Mouse (Mus musculus): ENCODE data around the gene Clmn.
A peak's percentile ranks its signal among the peaks of the same experiment; 100 is the strongest.

Gene Clmn

GRCm38 (mm10) chr12:104814291-104814690 is 50.6 kb downstream of the Clmn start:
- DNase-seq (ENCODE audit: low spot score) = no peak

- DNase-seq (ENCODE audit: low spot score) = no peak
Observed at GRCm38 (mm10) chr12:104813762-104814161, 51.1 kb downstream of the Clmn start.

- peak; percentile 74 for DNase-seq (ENCODE audit: low spot score)
Observed at GRCm38 (mm10) chr12:104812711-104813110, 52.2 kb downstream of the Clmn start.

GRCm38 (mm10) chr12:104810923-104811443 is 53.9 kb downstream of the Clmn start:
- DNase-seq (ENCODE audit: low spot score) = no peak

- DNase-seq (ENCODE audit: low spot score) = no peak
Observed at GRCm38 (mm10) chr12:104808421-104809067, 56.3 kb downstream of the Clmn start.

GRCm38 (mm10) chr12:104806680-104807375 is 58.0 kb downstream of the Clmn start:
- DNase-seq (ENCODE audit: low spot score) = no peak

GRCm38 (mm10) chr12:104801494-104802260 is 63.2 kb downstream of the Clmn start:
- DNase-seq (ENCODE audit: low spot score) = no peak

GRCm38 (mm10) chr12:104799365-104799764 is 65.5 kb downstream of the Clmn start:
- DNase-seq (ENCODE audit: low spot score) = no peak

GRCm38 (mm10) chr12:104797905-104798304 is 67.0 kb downstream of the Clmn start:
- no peak for DNase-seq (ENCODE audit: low spot score)

GRCm38 (mm10) chr12:104796635-104797378 is 68.1 kb downstream of the Clmn start:
- peak; percentile 70 for DNase-seq (ENCODE audit: low spot score)

GRCm38 (mm10) chr12:104794957-104795356 is 69.9 kb downstream of the Clmn start:
- no peak for DNase-seq (ENCODE audit: low spot score)

GRCm38 (mm10) chr12:104793486-104793885 is 71.4 kb downstream of the Clmn start:
- no peak for DNase-seq (ENCODE audit: low spot score)

GRCm38 (mm10) chr12:104777603-104778002 is 87.3 kb downstream of the Clmn start:
- DNase-seq (ENCODE audit: low spot score) = no peak

GRCm38 (mm10) chr12:104771941-104772340 is 92.9 kb downstream of the Clmn start:
- no peak for DNase-seq (ENCODE audit: low spot score)

- DNase-seq (ENCODE audit: low spot score) = no peak
Observed at GRCm38 (mm10) chr12:104769201-104769785, 95.6 kb downstream of the Clmn start.

GRCm38 (mm10) chr12:104767183-104767582 is 97.7 kb downstream of the Clmn start:
- DNase-seq (ENCODE audit: low spot score) = no peak

- DNase-seq (ENCODE audit: low spot score) = no peak
Observed at GRCm38 (mm10) chr12:104765761-104766160, 99.1 kb downstream of the Clmn start.

- DNase-seq (ENCODE audit: low spot score) = no peak
Observed at GRCm38 (mm10) chr12:104765116-104765515, 99.8 kb downstream of the Clmn start.

- DNase-seq (ENCODE audit: low spot score) = no peak
Observed at GRCm38 (mm10) chr12:104763918-104764317, 101.0 kb downstream of the Clmn start.

GRCm38 (mm10) chr12:104761411-104761810 is 103.5 kb downstream of the Clmn start:
- DNase-seq (ENCODE audit: low spot score) = no peak

GRCm38 (mm10) chr12:104758066-104758465 is 106.8 kb downstream of the Clmn start:
- no peak for DNase-seq (ENCODE audit: low spot score)

GRCm38 (mm10) chr12:104753686-104754085 is 111.2 kb downstream of the Clmn start:
- DNase-seq (ENCODE audit: low spot score) = no peak
